Mouse (Mus musculus): ENCODE measurements around the gene Casc1. TPM values are rescaled to one million over a fixed set of nuclear protein-coding genes. Genes with fewer than 3 reads are reported as not detected.
A peak's percentile ranks its signal among the peaks of the same experiment; 100 is the strongest.

Gene Casc1
- total and polyA plus RNA-seq, 2 experiments from 2014 or later, result 0.80 to 1.5 TPM

DNA sequence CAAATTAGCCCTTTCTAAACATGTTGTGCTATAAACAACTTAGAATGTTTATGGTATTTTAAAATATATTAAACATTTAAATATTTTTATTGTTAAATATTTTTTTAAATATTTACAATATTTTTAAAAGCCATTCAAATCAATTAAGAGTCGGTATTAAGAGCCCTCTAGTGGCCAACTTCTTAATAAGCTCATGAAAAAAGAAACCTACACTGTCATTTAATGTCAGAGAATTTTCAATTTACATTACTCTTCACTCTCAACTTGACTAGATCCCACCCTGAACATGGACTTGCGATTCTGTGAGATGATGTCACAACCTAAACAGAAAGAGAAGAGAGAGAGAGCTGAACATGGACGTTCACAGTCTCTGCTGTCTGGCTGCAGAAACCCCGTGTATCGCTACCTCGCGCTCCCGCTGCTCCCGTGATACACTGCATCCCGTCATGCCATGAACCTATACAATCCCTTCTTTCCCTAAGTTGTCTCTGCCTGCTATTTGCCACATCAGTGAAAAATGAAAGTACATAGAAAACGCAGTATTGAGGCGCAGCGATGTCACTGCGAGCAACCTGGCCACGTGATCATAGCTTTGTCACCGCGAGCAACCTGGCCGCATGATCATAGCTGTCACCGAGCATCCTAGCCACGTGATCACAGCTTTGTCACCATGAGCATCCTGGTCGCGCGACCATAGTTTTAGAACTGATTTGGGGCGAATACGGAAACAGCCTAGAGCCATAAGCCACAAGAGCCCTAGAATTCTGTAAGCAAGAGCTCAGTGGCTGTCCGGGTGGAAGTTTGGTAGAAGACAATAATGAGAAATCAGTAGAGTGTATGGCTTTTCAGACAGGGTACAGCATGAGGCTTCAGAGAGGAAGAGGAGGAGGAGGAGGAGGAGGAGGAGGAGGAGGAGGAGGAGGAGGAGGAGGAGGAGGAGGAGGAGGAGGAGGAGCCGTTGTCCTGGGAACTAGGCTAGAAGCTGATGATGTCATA, 23.4 kb downstream of the Casc1 start:
- WGBS, result 56% methylated on average over 27 of the region's 27 CpGs
- TF ChIP-seq CTCF (IDR thresholded peaks at IDR 0.05; ENCODE audit: low read depth), result peak; percentile 50
- H3K9ac ChIP-seq (replicated peaks; ENCODE audit: low read length), result no peak overlapping the region; the same call in 1 of the 2 replicates

DNA sequence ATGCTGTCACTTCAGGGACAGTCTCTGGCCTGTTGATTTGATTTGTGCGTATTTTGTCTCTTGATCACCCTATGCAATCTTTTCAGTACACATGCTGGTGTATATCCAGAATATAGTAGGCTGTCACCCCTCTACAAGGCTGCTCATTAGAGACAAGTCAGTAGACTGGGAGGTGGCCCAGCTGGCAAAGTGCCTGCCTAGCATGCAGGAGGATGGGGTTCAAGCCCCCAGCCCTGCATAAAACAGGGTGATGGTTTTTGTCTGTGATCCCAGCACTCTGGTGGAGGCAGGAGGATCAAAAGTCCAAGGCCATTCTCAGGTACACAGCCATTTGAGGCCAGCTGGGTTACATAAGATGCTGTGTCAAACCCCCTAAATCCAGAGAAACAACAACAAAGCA, 24.7 kb downstream of the Casc1 start:
- no peaks in the 10 kb centered on the region for H3K36me3 ChIP-seq (ENCODE audit: insufficient read depth, low read length)
- TF ChIP-seq CTCF (IDR thresholded peaks at IDR 0.05; ENCODE audit: low read depth), result no peak
- H3K4me2 ChIP-seq (ENCODE audit: low read depth, low read length), result no peak overlapping the region
- no peak overlapping the region for H3K9ac ChIP-seq (replicated peaks; ENCODE audit: low read length)
- no peaks in the 10 kb centered on the region for H3K27me3 ChIP-seq (ENCODE audit: insufficient read depth, low read length)
- H3K4me1 ChIP-seq (ENCODE audit: insufficient read depth, low read length), result no peaks in the 10 kb centered on the region
- DNase-seq (ENCODE audit: low spot score), result no peak
- ATAC-seq, result no peak
- H3K27ac ChIP-seq, result no peak overlapping the region
- H3K4me3 ChIP-seq (ENCODE audit: low read length), result no peak overlapping the region
- no peaks in the 10 kb centered on the region for H3K9me3 ChIP-seq (ENCODE audit: low read length)
- 91% methylated on average over 1 of the region's 1 CpGs for WGBS

More for the DNA sequence above, 23.4 kb downstream of the Casc1 start:
- ATAC-seq (peak; percentile 87), DNase-seq (ENCODE audit: low spot score) (peak; percentile 76)
- peak overlapping the region; percentile 44 for H3K4me2 ChIP-seq (ENCODE audit: low read depth, low read length)
- no peaks in the 10 kb centered on the region for H3K9me3 ChIP-seq (ENCODE audit: low read length)
- H3K27ac ChIP-seq, result peak overlapping the region; percentile 48; the same call in 1 of the 2 replicates
- H3K4me1 ChIP-seq (ENCODE audit: insufficient read depth, low read length), result no peaks in the 10 kb centered on the region
- no peaks in the 10 kb centered on the region for H3K27me3 ChIP-seq (ENCODE audit: insufficient read depth, low read length)
- peak overlapping the region; percentile 23 for H3K4me3 ChIP-seq (ENCODE audit: low read length)
- no peaks in the 10 kb centered on the region for H3K36me3 ChIP-seq (ENCODE audit: insufficient read depth, low read length)

DNA sequence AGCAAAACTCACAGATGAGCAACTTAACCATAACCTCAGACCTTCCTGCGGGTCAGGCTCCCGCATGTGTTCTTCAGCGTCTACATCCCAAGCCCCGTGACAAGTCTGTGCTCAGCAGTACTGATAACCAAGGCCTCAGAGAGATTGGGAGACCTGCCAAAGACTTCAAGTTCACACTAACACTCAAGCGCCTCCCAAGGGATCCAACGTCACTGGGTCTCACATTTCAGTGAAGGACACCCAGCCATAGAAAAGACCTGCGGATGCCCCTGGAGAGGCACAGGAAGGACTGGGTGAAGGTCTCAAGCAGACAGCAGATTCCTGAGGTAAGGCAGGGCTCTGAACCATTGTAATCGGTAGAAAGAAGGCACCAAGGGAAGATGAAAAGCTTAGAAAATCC, 28.8 kb downstream of the Casc1 start:
- H3K4me1 ChIP-seq (ENCODE audit: insufficient read depth, low read length), result no peaks in the 10 kb centered on the region
- H3K4me3 ChIP-seq (ENCODE audit: low read length), result no peak overlapping the region
- H3K9ac ChIP-seq (replicated peaks; ENCODE audit: low read length), result no peak overlapping the region
- DNase-seq (ENCODE audit: low spot score) (peak; percentile 25), ATAC-seq (no peak)
- TF ChIP-seq CTCF (IDR thresholded peaks at IDR 0.05; ENCODE audit: low read depth), result no peak
- H3K27ac ChIP-seq, result no peak overlapping the region
- H3K27me3 ChIP-seq (ENCODE audit: insufficient read depth, low read length), result no peaks in the 10 kb centered on the region
- WGBS, result 75% methylated on average over 8 of the region's 8 CpGs
- no peaks in the 10 kb centered on the region for H3K9me3 ChIP-seq (ENCODE audit: low read length)
- H3K4me2 ChIP-seq (ENCODE audit: low read depth, low read length), result no peak overlapping the region
- H3K36me3 ChIP-seq (ENCODE audit: insufficient read depth, low read length), result no peaks in the 10 kb centered on the region

DNA sequence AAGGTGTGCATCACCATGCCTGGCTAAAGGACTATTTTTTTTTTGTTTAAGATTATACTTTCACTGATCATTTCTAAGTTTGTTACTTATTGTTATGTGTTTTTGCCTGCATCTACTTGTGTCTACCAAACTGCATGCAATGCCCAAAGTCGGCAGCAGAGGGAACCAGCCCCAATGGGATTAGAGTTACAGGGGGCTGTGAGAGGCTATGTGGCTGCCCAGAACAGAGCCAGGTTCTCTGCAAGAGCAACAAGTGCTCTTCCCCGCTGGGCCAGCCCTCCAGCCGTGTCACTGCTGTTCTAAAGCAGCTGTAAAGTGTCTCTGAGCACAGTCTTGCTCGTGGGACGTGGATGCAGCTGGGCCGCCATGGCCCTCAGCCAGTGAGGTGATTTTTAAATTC, 31.1 kb downstream of the Casc1 start:
- Histone ChIP-seq H3K4me3 (ENCODE audit: low read length) (no peak overlapping the region), H3K4me1 (ENCODE audit: insufficient read depth, low read length) (0 out of 2 replicates have a peak, but pooled peaks cover under 1% of the 10 kb centered on the region), H3K27ac (no peak overlapping the region), H3K9ac (replicated peaks; ENCODE audit: low read length) (no peak overlapping the region), H3K4me2 (ENCODE audit: low read depth, low read length) (no peak overlapping the region), H3K36me3 (ENCODE audit: insufficient read depth, low read length) (no peaks in the 10 kb centered on the region), H3K27me3 (ENCODE audit: insufficient read depth, low read length) (no peaks in the 10 kb centered on the region), H3K9me3 (ENCODE audit: low read length) (no peaks in the 10 kb centered on the region)
- DNase-seq (ENCODE audit: low spot score) (peak; percentile 55), ATAC-seq (no peak)
- 23% methylated on average over 6 of the region's 6 CpGs for WGBS
- peak; percentile 74 for TF ChIP-seq CTCF (IDR thresholded peaks at IDR 0.05; ENCODE audit: low read depth)

DNA sequence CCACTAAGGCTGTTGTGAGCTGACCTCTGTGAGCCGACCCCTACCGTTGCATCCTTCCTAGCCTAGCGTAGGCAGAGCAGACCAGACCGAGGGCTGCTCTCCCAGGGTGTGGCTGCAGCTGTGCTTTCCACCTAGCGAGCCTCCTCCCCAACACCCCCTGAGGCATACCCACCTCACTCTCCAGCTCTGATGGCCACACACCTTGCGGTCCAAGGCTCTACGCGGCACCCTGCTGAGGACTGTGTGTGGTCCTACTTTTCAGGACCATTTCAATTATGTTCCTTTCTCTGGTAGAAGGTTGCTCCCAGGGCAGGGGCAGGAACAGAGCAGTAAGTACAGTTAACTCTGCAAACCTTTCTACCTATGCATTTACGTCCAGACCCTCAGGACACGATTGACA, 34.3 kb downstream of the Casc1 start:
- H3K27me3 ChIP-seq (ENCODE audit: insufficient read depth, low read length), result no peaks in the 10 kb centered on the region
- H3K9ac ChIP-seq (replicated peaks; ENCODE audit: low read length), result no peak overlapping the region
- H3K4me2 ChIP-seq (ENCODE audit: low read depth, low read length), result no peak overlapping the region
- no peak overlapping the region for H3K4me3 ChIP-seq (ENCODE audit: low read length)
- WGBS, result 47% methylated on average over 10 of the region's 10 CpGs
- ATAC-seq (no peak), DNase-seq (ENCODE audit: low spot score) (no peak)
- no peaks in the 10 kb centered on the region for H3K36me3 ChIP-seq (ENCODE audit: insufficient read depth, low read length)
- H3K9me3 ChIP-seq (ENCODE audit: low read length), result no peaks in the 10 kb centered on the region
- H3K4me1 ChIP-seq (ENCODE audit: insufficient read depth, low read length), result 0 out of 2 replicates have a peak, but pooled peaks cover 10% of the 10 kb centered on the region
- TF ChIP-seq CTCF (IDR thresholded peaks at IDR 0.05; ENCODE audit: low read depth), result no peak
- no peak overlapping the region for H3K27ac ChIP-seq

DNA sequence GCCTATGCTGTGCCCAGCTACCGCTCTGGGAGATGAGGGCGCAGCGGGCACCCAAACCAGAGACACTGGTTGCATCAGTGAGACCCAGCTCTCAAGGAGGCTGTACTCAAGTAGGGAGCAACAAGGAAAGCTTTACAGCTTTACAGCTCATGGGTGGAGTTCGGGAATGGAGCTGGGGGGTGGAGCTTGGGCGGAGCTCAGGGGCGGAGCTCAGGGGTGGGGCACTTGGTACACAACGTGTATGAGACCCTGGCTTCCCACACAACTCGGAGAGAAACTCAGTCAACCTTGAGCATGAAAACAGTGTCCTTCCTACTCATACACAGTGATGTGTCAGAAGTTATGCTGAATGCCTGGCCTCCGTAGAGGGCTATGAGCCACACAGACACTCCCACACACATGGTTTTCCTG, 35.2 kb downstream of the Casc1 start:
- Histone ChIP-seq H3K4me1 (ENCODE audit: insufficient read depth, low read length) (0 out of 2 replicates have a peak, but pooled peaks cover 10% of the 10 kb centered on the region), H3K4me2 (ENCODE audit: low read depth, low read length) (no peak overlapping the region), H3K4me3 (ENCODE audit: low read length) (no peak overlapping the region), H3K27me3 (ENCODE audit: insufficient read depth, low read length) (no peaks in the 10 kb centered on the region), H3K27ac (no peak overlapping the region), H3K9ac (replicated peaks; ENCODE audit: low read length) (no peak overlapping the region), H3K36me3 (ENCODE audit: insufficient read depth, low read length) (no peaks in the 10 kb centered on the region), H3K9me3 (ENCODE audit: low read length) (no peaks in the 10 kb centered on the region)
- ATAC-seq (no peak), DNase-seq (ENCODE audit: low spot score) (no peak)
- TF ChIP-seq CTCF (IDR thresholded peaks at IDR 0.05; ENCODE audit: low read depth), result no peak
- WGBS, result 40% methylated on average over 9 of the region's 9 CpGs

Measured in hindbrain, postnatal 0 days (tissue).